ENCODE assay signal across 8 mouse cellular contexts in the genomic region with DNA sequence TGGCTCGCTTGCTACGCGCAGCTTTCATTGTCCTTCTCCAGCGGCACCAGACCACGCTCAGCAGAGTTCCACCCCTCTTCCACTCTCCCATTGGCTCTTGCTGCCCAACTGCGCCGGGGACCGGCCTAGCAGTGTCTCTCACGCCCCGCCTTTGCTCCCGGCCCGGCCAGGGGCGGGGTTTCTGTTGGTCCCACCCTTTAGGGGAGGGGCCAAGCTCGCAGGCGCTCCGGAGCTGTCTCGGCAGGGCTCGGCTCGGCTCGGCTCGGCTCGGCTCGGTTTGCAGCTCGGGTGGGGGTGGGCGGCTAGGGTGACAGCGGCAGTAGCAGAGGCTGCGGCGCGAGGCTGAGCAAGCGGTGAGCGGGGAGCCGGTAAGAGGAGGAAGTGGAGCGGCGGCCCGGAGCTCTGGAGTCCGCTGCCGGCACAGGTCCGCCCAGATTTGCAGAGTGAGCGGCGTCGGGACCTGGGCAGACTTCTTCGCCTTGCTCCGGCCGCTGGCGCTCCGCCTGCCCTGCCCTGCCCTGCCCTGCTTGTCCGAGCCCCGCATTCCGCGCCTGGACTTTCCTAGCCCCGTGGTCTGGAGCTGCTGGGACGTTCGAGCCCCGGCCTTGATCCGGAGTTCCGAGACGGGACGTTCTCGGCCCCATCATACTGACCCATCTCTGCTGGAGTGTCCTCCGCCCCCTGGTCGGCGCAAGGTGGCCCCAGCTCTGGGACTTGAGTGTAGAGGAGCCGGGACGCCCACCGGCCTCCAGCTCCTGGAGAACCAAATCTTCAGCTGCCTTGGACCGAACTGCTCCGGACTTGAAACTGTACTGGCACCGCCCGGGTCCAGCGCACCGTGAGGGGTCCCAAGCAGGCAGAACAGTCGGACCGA. TPM values are rescaled to one million over a fixed set of nuclear protein-coding genes. Genes with fewer than 3 reads are reported as not detected.
DNase-seq lines count a peak whose midpoint lies in the region; ATAC-seq and TF ChIP-seq lines count a peak whose summit lies in the region.

Gene Gdpd5, plus strand, starts transcription at position 201 of the 874 bp plus-strand sequence.

- peak within 1 kb of the TSS; percentile 79 for H3K4me2 ChIP-seq in forebrain, embryonic 13.5 days
- H3K4me2 ChIP-seq in liver, postnatal 0 days (ENCODE audit: low read depth, low read length), result peak within 1 kb of the TSS; percentile 90
- H3K4me2 ChIP-seq in neural tube, embryonic 14.5 days (ENCODE audit: low read depth, low read length), result peak within 1 kb of the TSS; percentile 75

- H3K27ac ChIP-seq in ES-Bruce4 (ENCODE audit: insufficient read depth, low read length), result no peak within 1 kb of the TSS
- H3K27ac ChIP-seq in forebrain, embryonic 13.5 days, result peak within 1 kb of the TSS; percentile 98
- H3K27ac ChIP-seq in liver, postnatal 0 days (ENCODE audit: low read depth), result 0 out of 2 replicates have a peak within 1 kb of the TSS, but pooled peaks have one; percentile 41
- H3K27ac ChIP-seq in neural tube, embryonic 14.5 days (ENCODE audit: low read depth, low read length), result peak within 1 kb of the TSS; percentile 98

- H3K36me3 ChIP-seq in ES-Bruce4 (ENCODE audit: control insufficient read depth, insufficient read depth, low read length, poor library complexity, severe bottlenecking), result no peaks in the 10 kb centered on the region
- no peaks in the 10 kb centered on the region for H3K36me3 ChIP-seq in forebrain, embryonic 13.5 days (ENCODE audit: poor library complexity, severe bottlenecking)
- H3K36me3 ChIP-seq in liver, postnatal 0 days (replicated peaks; ENCODE audit: insufficient read depth, low read length), result no peaks in the 10 kb centered on the region
- no peaks in the 10 kb centered on the region for H3K36me3 ChIP-seq in neural tube, embryonic 14.5 days (ENCODE audit: control insufficient read depth, insufficient read depth, low read length)

- peak within 1 kb of the TSS; percentile 60 for H3K9ac ChIP-seq in ES-Bruce4 (ENCODE audit: low read depth, poor library complexity, severe bottlenecking)
- H3K9ac ChIP-seq in forebrain, embryonic 13.5 days, result peak within 1 kb of the TSS; percentile 87
- peak within 1 kb of the TSS; percentile 60 for H3K9ac ChIP-seq in liver, postnatal 0 days (replicated peaks)
- H3K9ac ChIP-seq in neural tube, embryonic 14.5 days (replicated peaks; ENCODE audit: low read depth, low read length), result peak within 1 kb of the TSS; percentile 83

- no peak for TF ChIP-seq POLR2A in ES-Bruce4 (IDR thresholded peaks at IDR 0.05; ENCODE audit: insufficient read depth, low read length)

- intact Hi-C loops in heart, postnatal 10 days (cut with DNase I), result no loop called here

- DNase-seq in heart, postnatal 10 days, result peak; percentile 100
- peak; percentile 85 for DNase-seq in large intestine, adult 2 months (ENCODE audit: low read depth, low spot score)
- peak; percentile 98 for DNase-seq in liver, postnatal 0 days
- DNase-seq in testis, postnatal 10 days (ENCODE audit: low spot score), result peak; percentile 100

- TF ChIP-seq EP300 in ES-Bruce4 (IDR thresholded peaks at IDR 0.05; ENCODE audit: insufficient read depth, low read depth, low read length), result no peak
- no peak for TF ChIP-seq EP300 in liver, postnatal 0 days (IDR thresholded peaks at IDR 0.05; ENCODE audit: low read depth)

- peak within 1 kb of the TSS; percentile 84 for H3K4me3 ChIP-seq in ES-Bruce4 (ENCODE audit: low read depth, low read length)
- peak within 1 kb of the TSS; percentile 69 for H3K4me3 ChIP-seq in forebrain, embryonic 13.5 days
- H3K4me3 ChIP-seq in liver, postnatal 0 days (ENCODE audit: low read depth, low read length), result peak within 1 kb of the TSS; percentile 53
- H3K4me3 ChIP-seq in neural tube, embryonic 14.5 days (ENCODE audit: low read depth, low read length), result peak within 1 kb of the TSS; percentile 50

- WGBS in forebrain, embryonic 13.5 days, result under 1% methylated on average over 72 of the region's 73 CpGs
- WGBS in large intestine, adult 2 months, result under 1% methylated on average over 66 of the region's 73 CpGs
- WGBS in liver, postnatal 0 days (ENCODE audit: insufficient replicate concordance), result under 1% methylated on average over 65 of the region's 73 CpGs
- WGBS in neural tube, embryonic 14.5 days, result under 1% methylated on average over 72 of the region's 73 CpGs

- TF ChIP-seq CTCF in ES-Bruce4 (IDR thresholded peaks at IDR 0.05; ENCODE audit: low read depth, low read length), result no peak
- no peak for TF ChIP-seq CTCF in liver, postnatal 0 days (IDR thresholded peaks at IDR 0.05; ENCODE audit: low read depth)

- no peaks in the 10 kb centered on the region for H3K4me1 ChIP-seq in ES-Bruce4 (ENCODE audit: control insufficient read depth, insufficient read depth, low read length)
- peaks cover 48% of the 10 kb centered on the region for H3K4me1 ChIP-seq in forebrain, embryonic 13.5 days
- peaks cover 14% of the 10 kb centered on the region for H3K4me1 ChIP-seq in liver, postnatal 0 days (ENCODE audit: insufficient read depth)
- peaks cover 28% of the 10 kb centered on the region for H3K4me1 ChIP-seq in neural tube, embryonic 14.5 days (ENCODE audit: control insufficient read depth, insufficient read depth, low read length)

- no peaks in the 10 kb centered on the region for H3K9me3 ChIP-seq in ES-Bruce4 (replicated peaks; ENCODE audit: control insufficient read depth, insufficient read depth, low read length, poor library complexity, severe bottlenecking)
- no peaks in the 10 kb centered on the region for H3K9me3 ChIP-seq in forebrain, embryonic 13.5 days (replicated peaks)
- no peaks in the 10 kb centered on the region for H3K9me3 ChIP-seq in liver, postnatal 0 days (ENCODE audit: low read length)
- no peaks in the 10 kb centered on the region for H3K9me3 ChIP-seq in neural tube, embryonic 14.5 days (ENCODE audit: control insufficient read depth, low read length)

- peaks cover 10% of the 10 kb centered on the region for H3K27me3 ChIP-seq in ES-Bruce4 (ENCODE audit: control insufficient read depth, insufficient read depth, low read length, poor library complexity, severe bottlenecking)
- 0 out of 2 replicates have a peak, but pooled peaks cover 9% of the 10 kb centered on the region for H3K27me3 ChIP-seq in forebrain, embryonic 13.5 days
- peaks cover 18% of the 10 kb centered on the region for H3K27me3 ChIP-seq in liver, postnatal 0 days (ENCODE audit: insufficient read depth, low read length)
- H3K27me3 ChIP-seq in neural tube, embryonic 14.5 days (ENCODE audit: control insufficient read depth, insufficient read depth, low read length), result no peaks in the 10 kb centered on the region

- peak; percentile 82 for ATAC-seq in cerebellum, adult (ENCODE audit: insufficient number of reproducible peaks, low FRiP score, low TSS enrichment)
- peak; percentile 96 for ATAC-seq in forebrain, embryonic 13.5 days
- ATAC-seq in liver, postnatal 0 days, result peak; percentile 93
- peak; percentile 95 for ATAC-seq in neural tube, embryonic 14.5 days (ENCODE audit: low read depth)

RNA-seq across cellular contexts. Expression of gene Gdpd5, which starts in this region (rescaled TPM):
- polyA plus RNA-seq in ES-Bruce4 (2011; ENCODE audit: insufficient read depth, insufficient read length, low read depth, missing spikeins), result 5.9 and 8.4 TPM in 2 replicates
- polyA plus RNA-seq in forebrain, embryonic 13.5 days (2015; fragmentation: Nextera tagmentation; extraction: Ambion mirVana), result 28.1 and 32.8 TPM in 2 replicates
- total RNA-seq in heart, postnatal 10 days (2021), result 10 to 100 TPM; 40.9 to 43.1 TPM
- 14.3 and 18.3 TPM in 2 replicates for polyA plus RNA-seq in large intestine, adult 2 months (2012; rRNA removed)
- polyA plus RNA-seq in liver, postnatal 0 days (2015; fragmentation: Nextera tagmentation; extraction: Ambion mirVana), result 1.7 TPM in 2 replicates
- 38.1 and 47.9 TPM in 2 replicates for polyA plus RNA-seq in neural tube, embryonic 14.5 days (2014; fragmentation: Nextera tagmentation; extraction: Ambion mirVana)
